Mouse (Mus musculus): ENCODE results near the gene Chek2.

- no peak for TF ChIP-seq TAL1 (IDR thresholded peaks at IDR 0.05; ENCODE audit: low read length)
- TF ChIP-seq GATA1 (IDR thresholded peaks at IDR 0.05; ENCODE audit: low read length), result no peak
Measured at GRCm38 (mm10) chr5:110841046-110841862, 1.5 kb downstream of the Chek2 start.
